Mouse (Mus musculus) kidney, embryonic 14.5 days (tissue): ENCODE data around the gene Gas7. TPM values are rescaled to one million over a fixed set of nuclear protein-coding genes. Genes with fewer than 3 reads are reported as not detected.

Experiments
- ATAC-seq: fragments of 200-750 bp; cut with Nextera tagmentation; 2 replicates; pipeline ENCODE4 v1.8.0; 2017; ENCODE audit warnings: moderate number of reproducible peaks, mild to moderate bottlenecking, moderate TSS enrichment, moderate library complexity; ENCODE audit not compliant: low FRiP score, low TSS enrichment
- H3K27ac ChIP-seq: fragments of 300-500 bp; sonication (generic); 2 replicates; pipeline ENCODE4 v1.5.1; 2014; ENCODE audit warnings: low read depth, mild to moderate bottlenecking, low read length, moderate library complexity, mixed read lengths
- H3K27me3 ChIP-seq: fragments of 300-500 bp; sonication (generic); 2 replicates; pipeline ENCODE4 v1.6.1; 2014; ENCODE audit warnings: mild to moderate bottlenecking, low read length; ENCODE audit not compliant: control insufficient read depth, insufficient read depth
- H3K36me3 ChIP-seq: fragments of 300-500 bp; sonication (generic); 2 replicates; pipeline ENCODE4 v1.6.1; 2014; ENCODE audit warnings: low read length, mixed read lengths; ENCODE audit not compliant: control insufficient read depth, insufficient read depth
- H3K4me1 ChIP-seq: fragments of 300-500 bp; sonication (generic); 2 replicates; pipeline ENCODE4 v1.6.1; 2014; ENCODE audit warnings: low read length, mixed read lengths; ENCODE audit not compliant: control insufficient read depth, insufficient read depth
- H3K4me2 ChIP-seq: fragments of 300-500 bp; sonication (generic); replicated peaks from 2 replicates; pipeline ENCODE4 v1.6.1; 2014; ENCODE audit warnings: low read depth, mild to moderate bottlenecking, low read length
- H3K4me3 ChIP-seq: fragments of 300-500 bp; sonication (generic); 2 replicates; pipeline ENCODE4 v1.5.1; 2014; ENCODE audit warnings: mild to moderate bottlenecking, low read length
- H3K9ac ChIP-seq: fragments of 300-500 bp; sonication (generic); 2 replicates; pipeline ENCODE4 v1.6.1; 2014; ENCODE audit warnings: low read depth, mild to moderate bottlenecking, low read length, moderate library complexity
- H3K9me3 ChIP-seq: fragments of 300-500 bp; sonication (generic); 2 replicates; pipeline ENCODE4 v1.6.1; 2016; ENCODE audit warnings: low read length; ENCODE audit not compliant: control insufficient read depth
- WGBS: fragments of 180-500 bp; shearing (Covaris S2); extraction: QIAGEN DNeasy Blood & Tissue Kit; methylation state at CpG from one replicate; pipeline ENCODE4 v1.1.7; 2014; 5-methylcytosine and 5-hydroxymethylcytosine counted together
- polyA plus RNA-seq: library from polyadenylated mRNA; unstranded; fragments of >200 nt; fragmentation: Nextera tagmentation; extraction: Ambion mirVana; gene quantifications from 2 replicates; pipeline ENCODE4 v1.2.1, GENCODE M21; 2014

Gene Gas7
- polyA plus RNA-seq, 1 experiment from 2014 or later: 8.3 TPM

- ATAC-seq: peak; percentile 51; the same call in 1 of the 2 replicates
- H3K9ac ChIP-seq: no peak overlapping the region
- H3K36me3 ChIP-seq: no peaks in the 10 kb centered on the region
- no peak overlapping the region for H3K4me3 ChIP-seq
- no peak overlapping the region for H3K4me2 ChIP-seq
- no peaks in the 10 kb centered on the region for H3K9me3 ChIP-seq
- WGBS: 35% methylated on average over 5 of the region's 5 CpGs
- no peaks in the 10 kb centered on the region for H3K27me3 ChIP-seq
- H3K27ac ChIP-seq: no peak overlapping the region
- no peaks in the 10 kb centered on the region for H3K4me1 ChIP-seq
These were observed 192.5 kb downstream of the Gas7 start for GRCm38 (mm10) chr11:67647745-67648144.

GRCm38 (mm10) chr11:67648651-67649407, 193.6 kb downstream of the Gas7 start:
- Histone ChIP-seq H3K4me3 (no peak overlapping the region), H3K36me3 (no peaks in the 10 kb centered on the region), H3K9ac (no peak overlapping the region), H3K4me2 (no peak overlapping the region), H3K9me3 (no peaks in the 10 kb centered on the region), H3K27ac (no peak overlapping the region), H3K4me1 (no peaks in the 10 kb centered on the region), H3K27me3 (no peaks in the 10 kb centered on the region)
- no peak for ATAC-seq
- 78% methylated on average over 11 of the region's 11 CpGs for WGBS

DNA sequence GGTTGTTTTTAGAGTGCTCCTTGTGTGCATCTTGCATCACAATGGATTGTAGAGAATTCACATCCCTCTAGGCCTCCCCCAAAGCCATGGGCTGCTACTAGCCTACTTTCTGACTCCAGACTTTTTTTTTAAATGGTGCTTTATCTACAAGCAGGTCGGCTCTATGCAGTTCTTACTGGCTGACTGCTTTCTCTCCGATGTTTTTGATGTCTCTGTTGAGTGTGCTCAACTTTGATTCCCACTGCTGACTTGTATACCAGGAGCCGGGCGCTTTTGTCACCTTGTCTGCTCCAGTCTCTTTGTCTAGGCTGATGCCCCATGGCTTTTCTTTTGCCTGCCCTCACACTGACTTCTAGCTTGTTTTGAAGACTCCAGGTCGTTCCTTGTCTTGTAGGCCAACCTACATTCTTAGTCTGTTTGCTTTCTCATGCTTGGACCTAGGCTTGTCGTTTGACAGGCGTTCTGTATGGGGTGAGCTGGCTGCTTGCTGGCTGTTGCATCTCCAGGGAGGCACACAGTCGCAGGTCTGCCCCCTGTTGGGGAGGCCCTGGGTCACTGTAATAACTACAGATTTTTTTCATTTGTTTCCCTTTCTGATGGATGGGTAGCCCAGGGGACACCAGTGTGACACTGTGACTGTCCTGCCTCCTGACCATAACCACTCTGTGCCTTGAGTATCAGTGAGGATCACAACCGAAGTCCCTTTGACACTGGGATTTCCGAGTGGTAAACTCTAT, 194.9 kb downstream of the Gas7 start:
- ATAC-seq: no peak
- H3K4me3 ChIP-seq: no peak overlapping the region
- H3K9ac ChIP-seq: no peak overlapping the region
- no peak overlapping the region for H3K4me2 ChIP-seq
- no peaks in the 10 kb centered on the region for H3K36me3 ChIP-seq
- WGBS: 63% methylated on average over 10 of the region's 10 CpGs
- no peaks in the 10 kb centered on the region for H3K27me3 ChIP-seq
- H3K27ac ChIP-seq: no peak overlapping the region
- no peaks in the 10 kb centered on the region for H3K9me3 ChIP-seq
- H3K4me1 ChIP-seq: no peaks in the 10 kb centered on the region

GRCm38 (mm10) chr11:67651731-67652130, 196.5 kb downstream of the Gas7 start:
- H3K27ac ChIP-seq: no peak overlapping the region
- no peaks in the 10 kb centered on the region for H3K36me3 ChIP-seq

DNA sequence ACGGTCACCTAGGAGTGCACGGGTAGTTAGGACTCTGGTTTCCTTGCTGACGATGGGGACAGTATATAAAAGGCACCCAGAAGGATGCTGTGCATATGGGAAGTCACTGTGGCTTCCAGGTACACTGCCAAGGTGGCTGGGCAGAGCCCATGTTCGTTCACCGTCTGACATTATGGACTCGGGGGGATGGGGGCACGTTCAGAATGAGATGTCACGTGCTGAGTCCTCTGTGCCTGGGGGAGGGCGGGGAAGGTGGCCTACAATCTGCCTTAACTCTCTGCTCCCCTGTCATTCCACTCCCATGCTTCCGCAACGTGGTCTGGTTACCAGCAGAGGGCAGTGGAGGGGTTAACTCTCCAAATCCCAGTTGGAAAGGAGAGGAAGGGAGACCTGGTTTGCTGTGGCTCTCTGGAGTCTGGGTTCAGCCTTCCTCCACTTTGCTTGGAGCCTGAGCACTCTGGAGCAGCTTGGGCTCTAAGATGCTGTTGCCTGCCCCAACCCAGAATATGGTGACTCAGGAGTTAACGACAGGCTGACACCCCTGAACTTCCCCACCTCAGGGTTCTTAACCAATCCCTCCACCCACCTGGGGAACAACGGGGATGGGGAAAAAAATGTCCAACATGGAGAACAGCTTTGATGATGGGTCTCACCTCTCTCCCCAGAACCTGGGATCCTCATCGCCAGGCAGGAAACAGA, 197.1 kb downstream of the Gas7 start:
- no peaks in the 10 kb centered on the region for H3K36me3 ChIP-seq
- no peak overlapping the region for H3K4me3 ChIP-seq
- 17% methylated on average over 14 of the region's 14 CpGs for WGBS
- H3K4me2 ChIP-seq: no peak overlapping the region
- no peaks in the 10 kb centered on the region for H3K4me1 ChIP-seq
- no peak overlapping the region for H3K27ac ChIP-seq
- no peak overlapping the region for H3K9ac ChIP-seq
- no peaks in the 10 kb centered on the region for H3K27me3 ChIP-seq
- no peaks in the 10 kb centered on the region for H3K9me3 ChIP-seq
- no peak for ATAC-seq

More at GRCm38 (mm10) chr11:67651731-67652130, 196.5 kb downstream of the Gas7 start:
- Histone ChIP-seq H3K27me3 (no peaks in the 10 kb centered on the region), H3K4me2 (no peak overlapping the region), H3K9me3 (no peaks in the 10 kb centered on the region), H3K4me3 (no peak overlapping the region), H3K4me1 (no peaks in the 10 kb centered on the region), H3K9ac (no peak overlapping the region)
- no peak for ATAC-seq
- WGBS: 77% methylated on average over 6 of the region's 6 CpGs

GRCm38 (mm10) chr11:67652893-67653255, 197.6 kb downstream of the Gas7 start:
- no peaks in the 10 kb centered on the region for H3K36me3 ChIP-seq
- no peaks in the 10 kb centered on the region for H3K4me1 ChIP-seq
- ATAC-seq: no peak
- H3K4me2 ChIP-seq: no peak overlapping the region
- no peak overlapping the region for H3K27ac ChIP-seq
- H3K4me3 ChIP-seq: no peak overlapping the region
- H3K9me3 ChIP-seq: no peaks in the 10 kb centered on the region
- no peaks in the 10 kb centered on the region for H3K27me3 ChIP-seq
- H3K9ac ChIP-seq: no peak overlapping the region
- WGBS: 48% methylated on average over 6 of the region's 6 CpGs

- Histone ChIP-seq H3K9me3 (no peaks in the 10 kb centered on the region), H3K4me1 (no peaks in the 10 kb centered on the region), H3K27ac (no peak overlapping the region), H3K9ac (no peak overlapping the region), H3K36me3 (no peaks in the 10 kb centered on the region), H3K27me3 (no peaks in the 10 kb centered on the region), H3K4me3 (no peak overlapping the region), H3K4me2 (no peak overlapping the region)
- no peak for ATAC-seq
- whole genome bisulfite sequencing: 91% methylated on average over 9 of the region's 9 CpGs
These were observed 198.4 kb downstream of the Gas7 start for GRCm38 (mm10) chr11:67653521-67654090.

DNA sequence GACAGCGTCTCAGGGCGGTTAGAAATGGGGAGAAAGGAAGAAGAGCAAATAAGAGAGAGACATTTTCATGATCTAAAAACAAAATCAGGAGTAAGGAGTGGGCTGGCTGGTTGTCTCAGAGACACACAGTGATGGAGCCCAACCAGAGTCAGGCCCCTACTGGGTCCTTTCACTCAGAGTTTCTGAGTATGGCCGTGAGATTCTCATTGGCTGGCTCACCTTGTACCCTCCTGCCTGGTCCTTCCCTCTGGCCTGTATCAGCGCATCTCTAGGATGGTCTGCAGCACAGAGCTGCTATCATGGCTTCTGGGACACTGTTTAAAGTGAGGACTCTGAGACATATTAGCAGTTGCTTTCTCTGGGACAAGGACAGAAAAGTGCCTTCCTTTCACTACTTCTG, 199.3 kb downstream of the Gas7 start:
- Histone ChIP-seq H3K9me3 (no peaks in the 10 kb centered on the region), H3K27ac (no peak overlapping the region), H3K4me3 (no peak overlapping the region), H3K36me3 (no peaks in the 10 kb centered on the region), H3K9ac (no peak overlapping the region), H3K27me3 (no peaks in the 10 kb centered on the region), H3K4me2 (no peak overlapping the region), H3K4me1 (no peaks in the 10 kb centered on the region)
- ATAC-seq: no peak
- WGBS: 81% methylated on average over 4 of the region's 4 CpGs
